Mouse (Mus musculus) inflammation-experienced regulatory T-cells, adult 6 months (primary cell): Measurements from ENCODE around the gene Mif4gd. TPM values are rescaled to one million over a fixed set of nuclear protein-coding genes. Genes with fewer than 3 reads are reported as not detected.
"Not testable (repeated sequence)": the region's sequence is repeated elsewhere in the genome, so short reads cannot be mapped to it uniquely, and the experiment has no call there.

Experiments used
- ATAC-seq: one replicate; pipeline ENCODE4 v1.8.0; 2017
- polyA plus RNA-seq, 3 experiments: library from polyadenylated mRNA; unstranded; fragments of 100-300 nt; shearing (Covaris generic); gene quantifications; one replicate each; pipeline ENCODE4 v1.2.1; 2017

The Mif4gd gene
- polyA plus RNA-seq: 100 to 1,000 TPM; 192 to 274 (median 231) TPM

DNA sequence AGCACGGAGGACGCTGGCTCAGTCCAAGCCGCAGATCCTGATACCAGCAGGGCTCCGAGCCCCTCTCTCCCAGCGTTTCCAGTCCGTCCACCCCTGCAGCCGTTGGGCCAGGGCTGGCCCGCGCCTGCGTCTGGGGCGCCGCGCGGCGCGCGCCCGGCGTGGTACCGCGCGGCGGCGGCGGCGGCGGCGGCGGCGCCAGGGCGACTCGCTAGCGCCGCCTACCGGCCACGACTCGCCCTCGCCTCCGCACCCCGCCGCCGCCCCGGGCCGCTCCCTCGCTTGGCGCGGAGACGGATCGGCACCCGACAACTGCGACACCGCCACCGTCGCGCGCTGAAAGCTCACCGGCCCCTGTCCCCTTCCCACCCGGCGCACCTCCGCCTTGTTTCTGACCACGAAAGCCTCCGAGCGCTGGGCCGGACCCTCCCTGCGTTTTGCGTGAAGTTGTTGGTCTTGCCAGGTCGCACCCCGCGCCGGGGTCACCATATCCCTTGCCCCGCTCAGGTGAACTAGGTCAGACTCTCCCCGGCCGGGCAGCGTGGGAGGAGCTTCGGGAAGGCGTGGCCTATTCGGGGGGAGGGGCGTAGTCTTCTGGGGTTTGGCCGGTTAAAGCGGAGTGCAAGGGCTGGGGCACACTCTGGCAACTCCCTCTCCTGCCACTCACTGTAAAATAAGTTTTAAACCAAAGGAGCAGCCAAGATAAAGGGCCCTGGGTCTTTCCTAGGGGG, at the start of gene Mif4gd:
Gene Mif4gd, minus strand, starts transcription at position 560 of the 728 bp plus-strand sequence.
- peak; percentile 79 for ATAC-seq

DNA sequence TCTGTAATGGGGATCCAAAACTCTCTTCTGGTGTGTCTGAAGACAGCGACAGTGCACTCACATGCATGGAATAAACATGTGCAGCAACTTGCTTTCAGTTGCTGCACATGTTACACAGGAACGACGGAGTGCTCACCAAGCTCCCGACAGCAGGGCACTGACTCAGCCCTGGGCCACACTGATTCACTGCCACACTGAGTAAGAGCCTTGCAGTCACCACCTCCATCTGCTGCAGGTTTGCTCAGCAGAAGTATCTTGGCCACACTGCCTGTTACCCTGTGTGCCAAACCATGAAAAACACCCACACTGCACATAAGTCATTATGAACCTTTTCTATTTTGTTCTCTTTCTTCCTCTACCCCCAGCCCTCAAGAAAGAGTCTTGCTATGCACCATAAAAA, 47.6 kb upstream of the Mif4gd start:
- ATAC-seq: no peak

DNA sequence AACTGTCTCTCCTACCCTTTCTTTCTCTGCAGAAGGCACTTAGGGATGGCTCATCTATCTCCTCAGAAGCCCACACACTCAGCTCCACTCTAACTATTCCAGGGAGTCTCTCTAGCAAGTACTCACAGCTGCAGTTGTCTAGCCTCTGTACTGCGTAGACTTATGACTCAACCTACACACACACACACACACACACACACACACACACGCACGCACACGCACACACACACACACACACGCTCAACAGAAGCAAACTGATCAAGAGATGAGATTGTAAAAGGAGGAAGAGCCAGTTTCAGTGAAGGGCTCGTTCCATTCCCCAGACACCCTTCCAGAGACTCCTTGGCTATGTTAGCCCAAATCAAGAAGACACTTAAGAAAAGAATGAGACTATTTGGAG, 45.8 kb upstream of the Mif4gd start:
- no peak for ATAC-seq

DNA sequence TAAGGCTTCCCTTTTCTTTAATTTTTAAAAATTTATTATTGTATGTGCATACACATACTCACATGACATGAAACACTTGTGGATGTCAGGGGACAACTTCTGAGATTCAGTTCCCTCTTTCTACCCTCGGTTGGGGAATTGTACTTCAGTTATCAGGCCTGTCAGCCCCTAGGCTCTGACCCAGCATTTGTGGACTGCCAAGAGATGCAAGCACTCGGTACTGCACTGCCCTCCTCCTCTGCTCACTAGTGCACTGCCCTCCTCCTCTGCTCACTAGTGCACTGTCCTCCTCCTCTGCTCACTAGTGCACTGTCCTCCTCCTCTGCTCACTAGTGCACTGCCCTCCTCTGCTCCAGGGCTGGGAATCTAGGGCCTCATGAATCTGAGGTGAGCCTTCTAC, 41.4 kb upstream of the Mif4gd start:
- no peak for ATAC-seq

DNA sequence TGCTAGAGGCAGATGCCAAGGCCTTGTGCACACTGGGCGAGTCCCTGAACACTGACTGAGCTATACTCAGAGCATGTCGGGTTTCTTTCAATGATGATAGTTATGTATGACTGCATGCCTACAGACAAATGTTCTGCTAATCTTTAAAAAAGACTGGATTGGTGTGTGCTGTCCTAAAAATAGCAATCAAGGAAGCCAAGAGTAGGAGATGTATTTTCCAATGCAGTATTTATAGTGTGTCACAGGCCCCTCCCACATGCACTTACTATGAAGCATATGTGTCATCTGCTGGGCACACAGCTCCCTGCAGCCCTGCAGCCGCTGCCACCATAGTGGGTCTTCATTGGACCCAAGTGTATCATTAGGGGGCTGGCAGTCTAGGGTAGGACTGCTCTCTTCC, 40.4 kb upstream of the Mif4gd start:
- no peak for ATAC-seq

DNA sequence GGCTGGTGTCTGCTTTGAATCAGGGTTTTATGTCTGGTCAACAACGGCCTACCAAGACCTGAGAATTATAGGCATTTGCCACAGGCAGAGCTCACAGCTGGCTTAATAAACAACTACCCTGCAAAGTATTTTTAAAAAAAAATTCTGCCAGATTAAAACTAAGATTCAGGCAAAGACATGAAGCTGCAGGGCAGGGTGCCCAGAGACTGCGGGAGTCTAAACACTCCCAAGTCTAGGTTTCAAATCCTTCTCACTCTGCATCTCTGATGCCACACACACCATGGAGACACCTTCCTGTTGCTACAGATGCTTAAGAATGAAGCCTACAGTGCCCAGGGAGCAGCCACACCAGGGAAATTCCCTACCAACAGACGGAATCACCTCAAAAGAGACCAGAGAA, 38.9 kb upstream of the Mif4gd start:
- ATAC-seq: no peak

DNA sequence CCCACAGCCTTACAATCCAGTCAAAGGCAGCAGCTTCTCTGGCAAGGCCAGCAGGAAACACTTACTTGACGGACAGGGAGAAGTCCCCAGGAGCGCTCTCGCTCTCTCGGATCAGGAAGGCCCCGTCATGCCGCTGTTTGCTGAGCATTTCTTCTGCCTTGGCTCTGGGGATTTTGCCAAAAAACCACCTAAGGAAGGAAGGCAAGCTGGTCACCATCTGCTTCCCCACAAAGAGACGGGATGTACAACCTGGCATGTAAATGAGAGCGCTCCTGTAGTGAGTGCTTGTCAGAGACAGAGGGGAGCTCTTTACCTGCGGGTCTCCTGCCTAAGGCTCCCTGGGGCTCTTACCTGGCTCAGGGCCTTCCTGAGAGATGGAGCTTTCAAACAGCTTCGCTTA, 36.9 kb upstream of the Mif4gd start:
- no peak for ATAC-seq

DNA sequence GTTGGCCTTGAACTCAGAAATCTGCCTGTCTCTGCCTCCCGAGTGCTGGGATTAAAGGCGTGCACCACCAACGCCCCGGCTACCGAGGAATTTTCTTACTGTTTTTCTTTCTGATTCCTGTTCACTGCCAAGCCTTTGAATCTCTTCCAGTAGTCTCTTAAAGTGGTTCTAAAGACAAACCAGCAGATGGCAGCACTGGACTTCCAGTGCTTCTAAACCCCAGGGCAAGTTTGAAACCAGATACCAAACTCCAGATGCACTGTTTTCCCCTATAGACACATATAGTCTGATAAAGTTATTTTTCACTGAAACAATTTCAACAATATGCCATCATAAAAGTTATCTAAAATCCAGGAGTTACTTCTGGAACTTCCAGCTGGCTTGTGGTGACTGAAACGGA, 34.7 kb upstream of the Mif4gd start:
- ATAC-seq: no peak

DNA sequence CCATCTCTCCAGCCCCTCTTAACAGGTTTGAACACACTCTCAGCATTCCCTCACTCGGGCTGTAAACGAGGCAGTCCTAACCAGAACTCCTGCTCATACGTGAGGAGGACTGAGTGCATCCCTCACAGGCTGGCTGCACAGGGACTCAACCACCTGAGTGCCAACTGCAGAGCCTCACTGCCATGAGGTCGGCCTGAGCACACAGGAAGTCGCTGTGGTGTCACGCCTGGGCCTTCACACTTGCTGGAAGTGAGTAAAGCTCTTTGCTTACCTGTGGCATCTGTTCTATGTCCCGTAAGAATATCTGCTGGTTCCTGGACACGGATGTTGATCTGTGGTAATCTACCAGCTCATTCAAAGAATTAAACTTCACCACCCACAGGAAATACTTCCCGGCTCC, 33.7 kb upstream of the Mif4gd start:
- peak; percentile 56 for ATAC-seq

DNA sequence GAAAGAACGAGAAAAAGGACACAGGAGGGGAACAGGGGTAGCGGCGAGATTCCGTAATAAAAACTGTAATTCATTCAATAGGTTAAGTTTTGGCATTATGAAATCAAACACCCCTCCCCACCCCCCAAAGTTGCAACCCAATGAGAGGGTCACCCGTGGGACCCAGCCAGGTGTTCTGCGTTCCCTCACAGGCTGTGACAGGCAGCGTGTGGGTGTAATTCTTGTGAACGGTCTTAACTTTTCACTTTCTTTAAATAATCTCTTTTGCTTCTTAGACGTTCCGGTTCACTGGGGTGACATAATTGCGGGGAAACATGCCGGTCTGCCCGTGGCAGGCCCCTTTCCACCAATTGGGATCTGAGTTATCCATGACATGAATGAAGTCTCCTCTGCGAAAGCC, 32.7 kb upstream of the Mif4gd start:
- ATAC-seq: not testable (repeated sequence)

DNA sequence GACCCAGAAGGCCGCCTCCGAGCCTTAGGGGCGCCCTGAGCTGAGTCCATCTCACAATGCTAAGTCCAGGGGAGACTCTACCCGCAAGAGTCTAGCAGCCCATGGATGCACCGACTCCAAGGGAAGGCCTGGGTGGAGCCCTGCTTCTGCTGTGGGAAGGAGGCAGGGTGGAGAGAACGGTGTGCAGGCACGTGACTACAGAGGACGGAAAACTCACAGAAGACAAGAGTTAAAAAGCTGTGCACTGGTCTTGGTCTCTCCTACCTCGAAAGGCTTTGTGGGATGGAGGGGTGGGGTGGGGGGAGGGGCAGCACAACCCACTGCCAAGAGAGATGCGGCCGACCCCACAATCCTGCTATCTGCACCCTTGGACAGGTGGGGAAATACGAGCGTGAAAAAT, 31.5 kb upstream of the Mif4gd start:
- no peak for ATAC-seq

DNA sequence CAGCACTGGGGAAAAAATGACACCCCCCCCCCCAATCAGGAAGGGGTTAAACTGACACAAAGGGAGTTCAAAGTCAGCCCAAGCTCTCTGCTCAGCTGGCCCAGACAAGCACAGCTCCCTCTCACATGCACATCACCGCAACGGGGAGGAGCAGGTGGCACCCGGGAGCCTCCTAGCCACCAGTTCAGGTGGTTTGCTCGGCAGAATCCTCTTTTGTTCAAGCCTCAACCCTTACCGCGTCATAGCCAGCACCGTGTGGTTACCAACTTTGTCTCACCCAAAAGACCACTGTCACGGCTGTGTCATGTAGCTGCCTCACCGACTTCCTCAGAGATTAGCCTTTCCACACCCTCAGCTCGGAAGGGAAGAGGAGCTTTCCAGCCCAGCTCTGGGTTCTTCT, 30.5 kb upstream of the Mif4gd start:
- ATAC-seq: no peak

DNA sequence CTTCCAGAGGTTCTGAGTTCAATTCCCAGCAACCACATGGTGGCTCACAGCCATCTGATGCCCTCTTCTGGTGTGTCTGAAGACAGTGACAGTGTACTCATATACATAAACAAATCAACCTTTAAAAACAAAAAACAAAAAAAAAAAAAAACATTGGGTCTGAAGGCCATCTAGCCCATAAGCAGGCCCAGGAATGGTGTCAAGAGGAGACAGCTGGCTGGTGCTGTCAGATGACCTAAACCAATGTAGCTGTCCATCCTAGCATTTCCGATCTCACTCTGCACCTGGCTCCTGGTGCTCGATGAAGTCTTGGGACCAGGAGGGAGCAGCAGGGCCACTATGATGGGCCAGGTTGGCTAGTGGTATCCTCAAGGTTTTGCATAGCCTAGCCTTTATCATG, 29.9 kb upstream of the Mif4gd start:
- no peak for ATAC-seq

DNA sequence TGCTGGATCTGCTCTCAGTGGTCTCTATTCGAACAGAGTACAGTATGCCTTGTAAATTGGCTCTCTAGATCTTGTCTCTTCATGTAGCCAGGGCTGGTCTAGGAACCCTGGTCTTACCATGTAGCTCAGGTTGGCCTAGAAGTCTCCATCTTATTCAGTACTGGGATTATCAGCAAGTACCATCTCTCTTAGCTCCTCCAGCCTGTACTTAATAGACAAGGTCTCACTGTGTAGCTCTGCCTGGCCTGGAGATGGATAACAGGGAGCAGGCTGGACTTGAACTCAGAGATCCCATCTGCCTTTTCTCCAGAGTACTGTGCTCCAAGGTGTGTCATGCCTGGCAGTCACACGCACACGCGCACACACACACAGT, 28.9 kb upstream of the Mif4gd start:
- ATAC-seq: no peak

DNA sequence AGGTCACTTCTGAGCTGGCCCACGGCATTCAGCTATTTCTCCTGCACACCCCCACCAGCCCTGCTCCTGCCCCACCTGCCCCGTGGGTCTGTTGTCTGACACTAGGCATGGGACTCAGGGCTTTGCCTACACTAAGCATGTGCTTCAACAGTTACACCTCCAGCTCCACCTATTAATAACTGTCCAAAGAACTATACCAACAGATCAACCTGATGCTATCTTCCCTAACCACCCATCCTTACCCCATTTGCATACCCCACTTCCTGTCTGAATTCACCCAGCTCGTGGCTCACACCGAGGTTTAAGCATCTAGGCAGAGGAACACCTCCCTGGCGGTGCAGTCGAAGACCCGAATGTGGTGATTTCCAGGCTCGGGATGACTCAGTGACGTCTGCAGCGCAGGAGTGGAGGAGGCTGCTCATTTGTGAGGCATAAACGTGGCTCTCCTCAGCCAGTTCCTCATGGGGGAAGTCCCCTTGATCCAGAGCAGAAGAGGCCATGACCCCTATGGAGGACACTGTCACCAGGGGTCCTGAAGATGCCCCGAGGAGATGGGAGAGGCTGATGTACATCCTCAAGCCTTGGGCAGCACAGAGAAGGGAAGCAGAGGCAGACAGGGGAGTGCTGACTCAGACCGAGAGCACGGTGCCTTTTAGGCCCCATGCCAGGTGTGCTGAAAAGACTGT, 28.4 kb upstream of the Mif4gd start:
- peak; percentile 92 for ATAC-seq

DNA sequence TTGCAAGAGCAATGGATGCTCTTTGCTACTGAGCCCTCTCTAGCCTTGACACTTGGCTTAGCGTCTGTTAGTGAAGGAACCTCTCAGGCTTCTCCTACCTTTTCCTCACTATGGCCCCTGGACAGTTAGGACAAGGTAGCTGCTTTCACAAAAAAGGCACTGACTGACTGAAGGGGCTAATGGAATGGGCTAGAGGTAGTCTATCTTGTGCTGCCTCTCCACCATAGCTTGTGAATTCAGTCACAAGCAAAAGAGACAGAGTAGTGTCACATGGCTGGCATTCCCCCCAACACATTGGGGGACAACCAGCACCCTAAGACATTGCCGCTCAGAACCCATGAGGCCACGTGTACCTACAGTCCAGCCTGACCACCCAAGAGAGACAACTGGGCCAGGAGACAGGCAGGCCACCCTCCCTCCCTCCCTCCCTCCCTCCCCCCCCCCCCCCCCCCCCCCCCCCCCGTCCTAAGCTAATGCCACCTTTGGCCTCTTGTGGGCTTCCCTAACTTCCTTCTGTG, 27.6 kb upstream of the Mif4gd start:
- no peak for ATAC-seq

DNA sequence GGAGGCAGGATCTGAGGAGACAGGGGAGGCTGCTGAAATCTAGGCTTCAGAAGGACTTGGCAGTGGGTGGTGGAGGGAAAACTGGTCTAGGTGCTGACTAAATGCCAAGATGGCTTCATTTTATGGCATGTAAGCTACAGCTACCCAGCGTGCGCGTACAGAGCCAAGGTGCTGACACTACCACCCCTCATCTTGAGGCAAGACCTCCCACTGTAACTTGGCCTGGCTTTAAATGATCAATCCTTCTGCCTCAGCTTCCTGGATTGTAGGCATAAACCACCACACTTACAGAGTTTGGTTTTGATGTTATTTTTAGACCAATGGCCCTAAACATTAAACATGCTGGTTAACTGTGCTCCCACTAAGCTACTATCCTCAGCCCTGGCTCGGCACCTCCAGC, 26.8 kb upstream of the Mif4gd start:
- no peak for ATAC-seq

DNA sequence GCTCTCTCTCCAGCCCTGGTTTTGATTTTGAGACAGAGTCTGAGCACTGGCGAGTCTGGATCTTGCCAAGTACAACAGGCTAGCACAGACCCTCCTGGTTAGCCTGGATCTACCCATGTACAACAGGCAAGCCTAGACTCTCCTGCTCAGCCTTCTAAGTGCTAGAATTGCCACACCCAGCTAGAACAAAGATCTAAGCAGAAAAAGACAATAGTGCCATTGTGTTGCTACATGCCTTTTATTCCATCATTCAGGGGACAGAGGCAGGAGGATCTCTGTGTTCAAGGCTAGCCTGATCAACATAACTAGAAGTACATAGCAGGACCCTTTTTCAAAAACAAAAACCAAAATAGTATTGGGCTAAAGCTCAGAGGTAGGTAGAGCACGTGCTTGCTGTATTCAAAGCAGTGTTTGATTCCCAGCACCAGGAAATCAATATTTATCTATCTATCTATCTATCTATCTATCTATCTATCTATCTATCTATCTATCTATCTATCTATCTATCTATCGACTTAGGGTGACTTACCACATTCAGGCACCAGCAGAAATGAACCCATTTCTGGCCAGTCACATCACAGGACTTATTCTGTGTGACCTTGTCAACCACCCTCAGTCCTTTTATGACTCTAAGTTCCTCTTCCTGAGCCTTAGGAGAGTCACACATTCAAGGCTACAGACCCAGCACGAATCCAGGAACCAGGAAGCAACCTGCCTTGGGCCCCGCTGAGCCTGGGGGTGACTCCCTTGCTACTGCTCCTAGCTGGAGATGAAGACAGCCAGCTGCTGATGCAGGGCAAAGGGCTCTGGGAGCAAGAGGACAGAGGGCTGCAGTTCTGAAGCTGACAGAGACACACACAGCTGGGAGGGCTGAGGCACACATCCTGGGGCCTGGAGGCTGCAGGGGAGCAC, 26.0 kb upstream of the Mif4gd start:
- ATAC-seq: no peak

DNA sequence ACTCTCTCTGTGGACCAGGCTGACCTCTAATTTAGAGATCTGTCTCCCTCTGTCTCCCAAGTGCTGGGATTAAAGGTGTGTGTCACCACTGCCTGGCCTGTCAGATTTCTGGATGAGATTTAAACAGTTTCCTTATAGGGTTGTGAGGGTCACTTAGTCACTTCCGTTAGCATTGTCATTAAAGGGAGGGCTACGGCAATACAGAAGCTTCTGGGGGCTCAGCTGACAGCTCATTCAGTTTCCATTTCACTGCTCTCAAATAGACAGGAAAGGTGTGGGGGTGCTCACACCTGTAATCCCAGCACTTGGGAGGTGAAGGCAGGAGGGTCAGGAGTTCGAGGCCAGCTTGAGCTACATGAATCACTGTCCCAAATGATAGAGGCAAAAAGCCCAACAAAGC, 24.2 kb upstream of the Mif4gd start:
- no peak for ATAC-seq

DNA sequence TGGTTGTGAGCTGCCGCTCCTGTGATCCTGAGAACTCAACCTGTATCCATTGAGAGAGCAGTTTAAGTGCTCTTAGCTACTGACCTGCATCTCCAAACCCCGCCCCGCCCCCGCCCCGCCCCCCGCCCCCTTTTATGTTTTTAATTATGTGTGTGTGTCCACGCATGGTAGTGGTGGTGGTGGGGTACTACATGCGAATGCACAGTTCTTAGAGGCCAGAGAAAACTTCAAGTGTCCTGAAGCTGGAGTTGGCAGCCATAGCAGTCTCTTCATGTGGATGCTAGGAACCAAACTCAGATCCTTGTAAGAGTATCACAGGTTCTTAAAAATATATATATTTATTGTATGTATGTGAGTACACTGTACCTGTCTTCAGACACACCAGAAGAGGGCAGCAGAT, 22.7 kb upstream of the Mif4gd start:
- no peak for ATAC-seq

DNA sequence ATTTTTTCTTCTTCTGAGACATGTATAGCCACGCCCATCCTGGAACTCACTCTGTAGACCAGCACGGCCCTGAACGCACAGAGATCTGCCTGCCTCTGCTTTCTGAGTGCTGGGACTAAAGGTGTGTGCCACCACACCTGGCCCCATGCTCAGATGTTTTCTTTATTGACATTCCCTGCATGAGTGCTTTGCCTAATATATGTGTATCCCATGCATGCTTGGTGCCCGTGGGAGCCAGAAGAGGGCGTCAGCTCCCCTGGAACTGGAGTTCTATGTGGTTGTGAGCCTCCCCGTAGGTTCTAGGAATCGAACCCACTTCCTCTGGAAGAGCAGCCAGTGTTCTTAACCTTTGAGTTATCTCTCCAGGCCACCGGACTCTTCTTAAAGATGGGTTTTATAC, 22.3 kb upstream of the Mif4gd start:
- ATAC-seq: no peak

DNA sequence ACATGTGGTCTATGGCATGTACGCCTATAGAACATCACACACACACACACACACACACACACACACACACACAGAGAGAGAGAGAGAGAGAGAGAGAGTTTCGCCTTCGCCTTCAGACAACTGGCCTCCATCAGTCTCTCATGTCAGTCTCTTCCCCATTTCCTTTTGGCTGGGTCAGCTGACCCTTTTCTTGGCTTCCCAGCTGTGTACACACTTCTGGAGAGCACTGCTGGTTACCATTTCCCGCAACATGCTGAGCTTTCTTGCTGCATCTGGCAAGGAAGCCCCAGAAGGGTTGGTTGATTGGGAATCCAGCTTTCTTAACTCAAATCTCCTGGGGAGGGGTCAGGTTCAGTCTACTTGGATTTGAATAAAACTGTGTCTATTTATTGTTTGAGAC, 21.3 kb upstream of the Mif4gd start:
- no peak for ATAC-seq

DNA sequence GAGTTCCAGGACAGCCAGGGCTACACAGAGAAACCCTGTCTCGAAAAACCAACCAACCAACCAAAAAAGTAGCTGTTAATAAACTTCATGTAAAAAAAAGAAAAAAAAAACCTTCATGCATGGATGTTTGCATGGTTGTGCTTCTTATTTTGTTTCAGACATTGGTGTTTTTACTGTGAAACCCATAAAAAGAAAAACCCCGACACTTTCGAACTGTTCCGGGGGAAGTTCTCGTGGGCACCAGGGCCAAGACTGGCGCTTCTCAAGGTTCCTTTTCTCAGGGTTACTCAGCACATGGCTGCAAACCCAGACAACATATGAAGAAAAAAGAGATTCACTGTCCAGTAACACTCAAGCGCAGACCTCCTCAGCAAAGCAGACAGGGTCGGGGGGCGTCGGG, 20.1 kb upstream of the Mif4gd start:
- no peak for ATAC-seq
